Mouse (Mus musculus) gastrocnemius, adult 2 months (tissue): ENCODE data around the gene Olfr703. TPM values are rescaled to one million over a fixed set of nuclear protein-coding genes. Genes with fewer than 3 reads are reported as not detected.

Source experiments
- DNase-seq: peaks from one replicate; pipeline ENCODE4 v3.0.0; 2022
- H3K27ac ChIP-seq: fragments of 200-600 bp; 2 replicates; pipeline ENCODE4 v1.8.1; 2022; ENCODE audit warnings: mild to moderate bottlenecking
- H3K4me3 ChIP-seq: fragments of 200-600 bp; 2 replicates; pipeline ENCODE4 v1.8.1; 2022; ENCODE audit warnings: mild to moderate bottlenecking, moderate library complexity
- CTCF ChIP-seq: fragments of 200-600 bp; IDR thresholded peaks from 2 replicates; pipeline ENCODE4 v1.8.1; 2022; ENCODE audit warnings: antibody characterized with exemption, mild to moderate bottlenecking, moderate library complexity
- intact Hi-C: fragments of 180-260 bp; cut with DNase I; formaldehyde crosslinking; loops from one replicate; pipeline ENCODE4 v1.15.1; 2025
- long read RNA-seq, 2 experiments: library from polyadenylated mRNA; stranded (forward); transcript quantifications; one replicate each; pipeline ENCODE4 v2.0.0; 2021
- total RNA-seq, 2 experiments: library from RNA; stranded (reverse); gene quantifications; 2 replicates each; pipeline ENCODE4 v1.2.3; 2021

Gene Olfr703
- not detected for total RNA-seq
- long read RNA-seq, experiment 1 = 0 reads
- long read RNA-seq, experiment 2 = 0 reads

- no peak for DNase-seq
- Histone ChIP-seq H3K4me3 (no peak within 1 kb of the TSS), H3K27ac (no peak within 1 kb of the TSS)
- intact Hi-C loops = no loop called here
- no peak for TF ChIP-seq CTCF
Measured at GRCm38 (mm10) chr7:106843060-106843459, at the start of gene Olfr703. Olfr703 (plus strand) TSS chr7:106843360.

DNA sequence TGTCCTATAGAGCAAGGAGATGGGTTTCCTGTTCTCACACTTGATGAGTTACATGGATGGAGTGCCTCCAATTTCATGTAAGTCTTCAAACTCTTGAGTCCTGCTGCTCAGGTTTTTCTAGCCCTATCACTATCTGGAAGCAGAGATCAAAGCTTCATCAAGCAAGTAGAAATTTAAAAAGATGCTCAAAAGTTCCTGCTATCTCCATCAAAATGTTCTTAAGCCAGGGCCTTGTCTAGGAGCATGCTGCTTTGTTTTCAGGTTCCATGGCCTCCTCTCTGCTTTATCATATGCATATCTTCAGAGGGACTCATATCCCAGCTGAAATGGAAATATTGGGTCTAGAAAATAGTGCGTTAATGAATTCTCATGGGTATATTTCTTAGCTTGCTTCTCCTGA lies 34.4 kb upstream of the Olfr703 start, which contains the start of gene Olfr700:
Gene Olfr700, minus strand, starts transcription at position 101 of the 400 bp plus-strand sequence.
- TF ChIP-seq CTCF = no peak
- intact Hi-C loops = no loop called here
- Histone ChIP-seq H3K4me3 (no peak within 1 kb of the TSS), H3K27ac (no peak within 1 kb of the TSS)
- DNase-seq = no peak

DNA sequence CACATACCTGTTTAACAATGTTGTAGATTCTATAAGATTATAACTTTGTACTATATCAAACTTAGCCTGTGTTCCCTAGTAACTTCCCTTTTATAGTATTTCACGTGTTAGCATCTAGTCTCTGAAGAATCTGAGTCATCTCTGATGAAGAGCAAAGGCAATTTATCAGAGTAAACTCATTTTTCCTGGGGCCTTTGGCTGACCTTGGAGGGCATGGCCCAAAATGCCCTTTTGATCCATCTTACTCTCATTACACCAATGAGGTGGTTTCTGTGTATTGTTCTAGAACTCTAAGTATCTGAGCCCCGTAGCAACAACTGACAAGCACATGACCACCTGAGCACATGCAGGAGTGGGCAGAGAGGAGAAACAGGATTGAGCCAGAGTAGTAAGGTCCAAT lies 29.3 kb upstream of the Olfr703 start, which contains the start of gene Olfr701:
Gene Olfr701, plus strand, starts transcription at position 301 of the 400 bp plus-strand sequence.
- no peak for TF ChIP-seq CTCF
- no peak for DNase-seq
- no peak within 1 kb of the TSS for H3K4me3 ChIP-seq
- intact Hi-C loops = no loop called here
- no peak within 1 kb of the TSS for H3K27ac ChIP-seq

DNA sequence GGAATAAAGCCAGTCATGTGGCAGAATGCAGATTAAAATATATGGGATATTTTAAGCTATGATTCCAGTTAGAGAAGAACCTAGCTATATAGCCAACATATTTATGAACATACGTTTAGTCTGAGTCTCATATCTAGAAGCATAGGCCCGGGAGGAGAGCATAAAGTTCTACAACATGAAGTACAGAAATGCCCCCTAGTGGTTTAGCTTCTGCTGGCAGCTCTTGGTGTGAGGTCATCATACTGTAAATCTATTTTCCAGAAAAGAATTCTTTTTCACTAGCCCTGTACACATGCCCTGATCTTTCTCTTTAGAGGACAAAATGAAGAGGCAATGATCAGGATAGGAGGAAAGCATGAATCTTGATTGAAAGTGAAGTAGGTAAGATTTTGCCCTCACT lies 27.4 kb upstream of the Olfr703 start:
- intact Hi-C loops = no loop called here
- no peak for DNase-seq
- Histone ChIP-seq H3K4me3 (no peak overlapping the region), H3K27ac (no peak overlapping the region)
- peak; percentile 43 for TF ChIP-seq CTCF

GRCm38 (mm10) chr7:106818414-106818813 lies 24.7 kb upstream of the Olfr703 start:
- intact Hi-C loops = no loop called here
- no peak for DNase-seq
- no peak overlapping the region for H3K4me3 ChIP-seq
- H3K27ac ChIP-seq = no peak overlapping the region
- no peak for TF ChIP-seq CTCF

DNA sequence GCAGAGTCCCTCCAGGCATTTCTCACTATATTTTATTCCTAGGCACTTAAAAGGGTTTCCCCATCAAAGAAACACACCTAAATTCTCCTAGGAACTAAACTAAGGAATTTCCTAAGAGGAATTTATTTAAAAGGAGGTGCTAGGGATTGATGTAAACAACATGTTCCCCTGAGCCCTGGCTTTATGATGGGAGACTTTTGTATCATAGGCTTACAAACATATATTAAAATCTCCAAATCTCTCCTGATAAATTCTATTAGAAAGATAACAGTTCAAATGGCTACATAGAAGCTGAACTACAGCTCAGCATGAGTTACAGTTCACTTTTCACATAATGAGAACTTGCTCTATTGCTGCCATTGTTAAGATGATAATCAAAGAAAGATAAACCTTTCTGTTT lies 9.4 kb upstream of the Olfr703 start, which contains the start of gene Olfr702:
Gene Olfr702, minus strand, starts transcription at position 101 of the 400 bp plus-strand sequence.
- TF ChIP-seq CTCF = no peak
- H3K4me3 ChIP-seq = no peak within 1 kb of the TSS
- no peak for DNase-seq
- no peak within 1 kb of the TSS for H3K27ac ChIP-seq
- intact Hi-C loops = no loop called here

DNA sequence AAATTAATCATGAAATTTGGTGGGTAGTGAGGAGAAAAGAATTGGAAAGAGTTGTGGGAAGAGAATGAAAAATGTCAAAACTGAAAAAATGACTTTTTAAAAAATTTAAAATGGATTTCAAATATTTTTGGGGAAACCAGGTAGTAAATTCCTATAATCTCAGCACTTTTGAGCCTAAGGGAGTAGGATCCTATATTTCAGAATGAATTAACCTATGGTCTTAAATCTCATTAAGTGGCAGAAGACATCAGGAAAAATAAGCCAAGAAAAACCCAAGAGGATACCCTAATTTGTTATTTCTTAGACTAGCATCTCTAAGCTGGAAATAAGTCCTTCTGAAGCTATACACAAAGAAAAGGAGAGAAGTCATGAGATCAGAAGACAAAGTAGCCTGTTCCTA lies 19.7 kb downstream of the Olfr703 start, which contains the start of gene Olfr704:
Gene Olfr704, plus strand, starts transcription at position 301 of the 400 bp plus-strand sequence.
- no peak for TF ChIP-seq CTCF
- Histone ChIP-seq H3K4me3 (no peak within 1 kb of the TSS), H3K27ac (no peak within 1 kb of the TSS)
- no peak for DNase-seq
- intact Hi-C loops = no loop called here

DNA sequence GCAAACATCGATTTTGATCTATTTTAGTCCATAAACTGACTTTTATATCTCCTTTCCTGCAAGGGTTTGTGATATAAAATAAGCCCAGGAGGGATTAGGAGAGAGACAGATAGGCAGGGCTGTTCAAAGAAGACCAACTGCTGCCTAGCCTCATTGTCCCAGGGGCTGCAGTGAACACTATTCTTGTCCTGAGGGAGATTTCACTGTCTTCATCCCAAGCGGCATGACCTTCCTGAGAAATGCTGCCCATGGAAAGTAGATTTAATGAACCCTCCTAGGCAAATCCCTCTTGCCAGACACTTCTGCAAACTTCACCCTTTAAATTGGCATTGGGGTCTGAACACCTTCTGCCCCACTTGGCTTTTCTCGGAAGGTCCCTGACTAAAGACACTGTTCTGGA lies 33.6 kb downstream of the Olfr703 start, which contains the start of gene Olfr705:
Gene Olfr705, minus strand, starts transcription at position 101 of the 400 bp plus-strand sequence.
- intact Hi-C loops = no loop called here
- no peak within 1 kb of the TSS for H3K4me3 ChIP-seq
- no peak for DNase-seq
- H3K27ac ChIP-seq = no peak within 1 kb of the TSS
- TF ChIP-seq CTCF = no peak

- no peak for TF ChIP-seq CTCF
- intact Hi-C loops = no loop called here
Measured at GRCm38 (mm10) chr7:106888062-106888461, 44.9 kb downstream of the Olfr703 start, which contains the start of gene Olfr706. Olfr706 (minus strand) TSS chr7:106888162.

More at GRCm38 (mm10) chr7:106888062-106888461, 44.9 kb downstream of the Olfr703 start, which contains the start of gene Olfr706:
- no peak for DNase-seq
- Histone ChIP-seq H3K4me3 (no peak within 1 kb of the TSS), H3K27ac (no peak within 1 kb of the TSS)

Other genes with a start within 250 kb of the Olfr703 start
- not detected for gene Olfr693, start 162.8 kb upstream of the Olfr703 start, total RNA-seq
- gene Olfr694, start 151.5 kb upstream of the Olfr703 start, total RNA-seq = not detected
- not detected for gene Olfr695, start 127.0 kb upstream of the Olfr703 start, total RNA-seq
- not detected for gene Olfr697, start 100.9 kb upstream of the Olfr703 start, total RNA-seq
- gene Olfr698, start 88.0 kb upstream of the Olfr703 start, total RNA-seq = not detected
- gene Olfr699, start 50.2 kb upstream of the Olfr703 start, total RNA-seq = not detected
- not detected for gene Olfr700, start 34.5 kb upstream of the Olfr703 start, total RNA-seq
- not detected for gene Olfr701, start 29.2 kb upstream of the Olfr703 start, total RNA-seq
- gene Olfr702, start 9.5 kb upstream of the Olfr703 start, total RNA-seq = not detected
- not detected for gene Olfr704, start 19.8 kb downstream of the Olfr703 start, total RNA-seq
- gene Olfr705, start 33.5 kb downstream of the Olfr703 start, total RNA-seq = not detected
- not detected for gene Olfr706, start 44.8 kb downstream of the Olfr703 start, total RNA-seq
- not detected for gene Olfr707, start 57.9 kb downstream of the Olfr703 start, total RNA-seq
- not detected for gene Olfr1532-ps1, start 64.6 kb downstream of the Olfr703 start, total RNA-seq
- gene Olfr709-ps1, start 88.9 kb downstream of the Olfr703 start, total RNA-seq = not detected
- gene Olfr710, start 105.0 kb downstream of the Olfr703 start, total RNA-seq = not detected
- not detected for gene Olfr6, start 120.6 kb downstream of the Olfr703 start, total RNA-seq
- gene Olfr711, start 132.1 kb downstream of the Olfr703 start, total RNA-seq = not detected
- gene Olfr2, start 162.7 kb downstream of the Olfr703 start, total RNA-seq = not detected
- not detected for gene Olfr713, start 187.8 kb downstream of the Olfr703 start, total RNA-seq
- gene Olfr714, start 227.6 kb downstream of the Olfr703 start, total RNA-seq = not detected
- gene Olfr17, start 249.9 kb downstream of the Olfr703 start, total RNA-seq = not detected